Mouse (Mus musculus) hindlimb bud, embryonic 11.5 days (tissue): ENCODE measurements at regions not wholly inside any gene's neighbourhood (a gene's known extent, or its start where the extent isn't known, plus 50 kb on each side); places are given as distances from the start of the nearest gene placed in this dataset.
"Not testable (repeated sequence)": the region's sequence is repeated elsewhere in the genome, so short reads cannot be mapped to it uniquely, and the experiment has no call there.

Source experiments
- DNase-seq: peaks from one replicate; pipeline ENCODE4 v3.0.0-alpha.2; 2012; ENCODE audit warnings: low read depth, low spot score; ENCODE audit errors: extremely low spot score

DNA sequence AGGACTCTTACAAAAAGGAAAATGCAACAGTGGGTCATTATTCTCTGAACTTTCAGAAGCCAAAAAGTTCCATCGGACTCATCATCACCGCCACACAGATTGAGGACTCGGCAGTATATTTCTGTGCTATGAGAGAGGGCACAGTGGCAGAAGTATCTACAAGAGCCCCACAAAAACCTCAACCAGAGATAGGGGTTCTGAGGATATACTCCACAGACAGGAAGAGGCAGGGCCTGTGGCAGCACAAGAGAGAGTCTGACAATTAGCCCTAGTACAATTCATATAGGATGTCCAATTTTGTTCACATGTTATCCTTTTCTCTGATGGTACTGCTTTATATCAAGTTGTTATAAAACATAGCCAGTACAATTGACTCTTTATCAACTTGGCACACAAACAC is 552.1 kb upstream of the Olfr1507 start:
- DNase-seq, result not testable (repeated sequence)

DNA sequence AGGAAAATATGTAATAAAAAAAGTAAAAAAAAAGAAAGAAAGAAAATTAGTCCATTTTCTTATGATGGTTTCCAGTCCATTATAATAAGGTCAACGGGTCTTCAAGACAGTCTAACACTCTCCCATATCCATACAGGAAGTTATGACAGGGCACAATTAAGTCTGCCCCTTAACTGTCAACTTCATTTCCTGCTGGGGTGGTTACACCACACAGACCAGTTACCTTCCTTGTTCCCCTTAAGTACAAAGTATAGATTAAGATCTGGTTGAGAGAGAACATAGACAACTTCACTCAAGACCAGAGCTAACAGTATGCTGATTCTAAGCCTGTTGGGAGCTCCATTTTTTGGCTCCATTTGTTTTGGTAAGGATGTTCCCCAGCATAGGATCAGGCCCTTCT is 551.4 kb upstream of the Olfr1507 start:
- not testable (repeated sequence) for DNase-seq

DNA sequence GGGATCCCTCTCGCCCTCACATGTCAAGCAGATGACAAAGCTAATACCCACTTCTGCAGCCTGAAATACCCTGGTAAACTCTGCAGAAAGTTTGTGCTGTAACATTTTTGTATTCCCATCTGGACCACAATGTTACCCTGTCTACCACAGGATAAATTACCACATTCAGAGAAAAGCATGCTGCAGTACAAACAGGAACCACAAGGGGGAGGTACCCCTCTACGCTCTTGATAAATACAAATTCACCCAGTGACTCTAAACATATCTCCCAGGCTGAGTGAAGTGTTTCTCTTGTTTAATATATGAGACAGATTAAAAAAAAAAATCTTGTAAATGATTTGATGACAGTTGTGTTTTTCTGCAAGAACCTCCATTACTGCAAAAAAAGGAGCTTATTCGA is 549.8 kb upstream of the Olfr1507 start:
- DNase-seq, result not testable (repeated sequence)

DNA sequence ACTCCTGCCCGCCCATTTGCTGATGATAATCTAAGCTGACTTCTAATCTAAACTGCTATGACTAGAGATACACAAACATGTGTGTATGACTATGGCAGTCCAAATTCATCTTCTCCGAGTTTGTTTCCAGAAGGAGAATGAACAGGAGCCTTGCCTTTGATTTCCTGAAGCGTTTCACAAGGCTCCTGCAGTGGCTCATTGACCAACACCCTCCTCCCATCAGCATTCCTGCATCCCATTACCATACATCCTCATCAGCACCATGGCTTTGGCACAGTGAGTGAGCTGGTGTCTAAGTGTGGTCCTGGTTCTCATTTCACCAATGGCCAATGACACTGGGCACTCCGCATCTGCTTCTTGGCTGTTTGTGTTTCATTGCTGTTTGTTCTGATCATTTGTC is 548.6 kb upstream of the Olfr1507 start:
- DNase-seq, result not testable (repeated sequence)

DNA sequence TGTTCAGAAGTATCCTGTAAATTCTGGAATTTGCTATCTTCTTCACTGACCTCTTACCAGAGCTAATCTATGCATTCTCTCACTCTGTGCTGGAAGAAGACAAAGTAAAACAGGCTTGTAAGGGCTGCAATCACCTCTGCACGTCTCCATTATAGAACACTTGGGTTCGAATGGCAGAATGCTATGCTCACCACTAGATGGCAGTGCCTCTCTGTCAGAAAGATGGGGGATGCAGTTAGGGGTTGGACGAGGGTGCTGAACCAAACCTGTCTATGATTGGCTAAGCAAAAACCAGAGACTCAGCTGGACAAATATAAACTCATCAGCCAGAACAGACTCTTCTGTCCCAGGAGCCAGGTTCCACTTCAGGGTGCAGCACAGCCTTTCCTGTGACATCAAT is 546.5 kb upstream of the Olfr1507 start:
- DNase-seq, result not testable (repeated sequence)

DNA sequence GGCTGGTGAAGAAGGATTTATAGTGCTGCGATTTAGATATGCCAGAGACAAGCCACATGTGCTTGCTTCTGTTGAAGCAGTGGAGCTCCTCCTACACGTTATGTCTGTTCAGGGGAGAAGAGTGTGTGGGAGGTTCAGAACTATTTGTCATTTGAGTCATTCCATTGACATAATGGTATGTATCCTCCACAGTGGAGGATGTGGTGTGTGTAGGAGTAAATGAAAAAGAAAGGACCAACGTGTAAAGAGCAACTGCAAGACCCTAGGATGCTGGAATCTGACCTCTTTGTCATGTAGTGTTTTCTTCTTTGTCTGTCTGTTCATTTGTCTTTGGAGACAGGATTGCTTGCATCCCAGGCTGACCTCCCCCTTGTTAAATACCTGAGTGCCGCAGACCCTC is 543.9 kb upstream of the Olfr1507 start:
- not testable (repeated sequence) for DNase-seq

DNA sequence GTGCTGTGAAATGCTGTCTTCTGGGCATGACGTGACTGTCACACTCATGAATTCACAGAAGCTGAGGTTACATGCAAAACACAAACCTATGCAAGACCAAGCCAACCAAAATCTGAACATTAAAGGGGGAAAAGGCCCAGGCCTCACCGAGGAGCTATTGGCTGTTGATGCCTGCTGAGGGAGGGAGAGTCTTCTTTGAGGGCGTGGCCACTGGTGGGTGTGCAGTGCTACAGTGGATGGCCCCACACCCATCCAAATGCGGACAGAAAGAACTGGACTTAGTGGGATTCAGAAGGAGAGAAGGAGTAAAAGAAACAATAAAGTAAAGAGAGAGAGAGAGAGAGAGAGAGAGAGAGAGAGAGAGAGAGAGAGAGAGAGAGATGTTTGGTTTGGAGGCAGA is 539.4 kb upstream of the Olfr1507 start:
- not testable (repeated sequence) for DNase-seq

DNA sequence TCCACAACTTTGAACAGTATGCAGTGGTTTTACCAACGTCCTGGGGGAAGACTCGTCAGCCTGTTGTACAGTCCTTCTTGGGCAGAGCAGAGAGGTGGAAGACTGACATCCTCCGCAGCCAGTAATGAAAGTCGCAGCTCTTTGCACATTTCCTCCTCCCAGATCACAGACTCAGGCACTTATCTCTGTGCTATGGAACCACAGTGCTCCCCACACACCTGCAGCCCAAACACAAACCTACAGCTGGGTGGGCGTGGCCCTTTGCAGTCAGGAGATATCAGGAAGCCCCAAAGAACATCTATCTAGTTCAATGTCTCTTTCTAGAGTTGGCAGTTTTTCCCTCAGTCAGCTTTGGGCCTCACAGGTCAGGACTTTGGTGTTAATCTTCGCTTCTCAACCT is 537.7 kb upstream of the Olfr1507 start:
- not testable (repeated sequence) for DNase-seq

DNA sequence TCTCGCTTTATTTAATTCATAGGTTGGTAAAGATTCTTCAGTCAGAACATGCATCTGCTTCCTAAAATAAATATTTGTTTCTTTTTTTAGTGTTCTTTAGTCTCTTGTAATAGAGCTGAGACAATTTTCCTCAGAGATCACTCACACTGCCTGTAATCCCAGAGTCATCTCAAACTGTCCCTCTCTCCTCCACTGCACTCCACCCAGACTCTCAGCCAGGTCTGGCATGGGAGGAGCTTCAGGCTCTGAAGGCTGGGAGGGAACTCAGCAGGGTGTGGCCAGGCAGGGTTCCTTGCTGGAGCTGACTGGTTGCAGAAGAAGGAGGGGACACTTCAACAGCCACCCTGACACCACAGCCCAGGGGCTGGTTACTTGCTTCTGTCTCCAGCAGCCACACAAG is 536.9 kb upstream of the Olfr1507 start:
- not testable (repeated sequence) for DNase-seq

DNA sequence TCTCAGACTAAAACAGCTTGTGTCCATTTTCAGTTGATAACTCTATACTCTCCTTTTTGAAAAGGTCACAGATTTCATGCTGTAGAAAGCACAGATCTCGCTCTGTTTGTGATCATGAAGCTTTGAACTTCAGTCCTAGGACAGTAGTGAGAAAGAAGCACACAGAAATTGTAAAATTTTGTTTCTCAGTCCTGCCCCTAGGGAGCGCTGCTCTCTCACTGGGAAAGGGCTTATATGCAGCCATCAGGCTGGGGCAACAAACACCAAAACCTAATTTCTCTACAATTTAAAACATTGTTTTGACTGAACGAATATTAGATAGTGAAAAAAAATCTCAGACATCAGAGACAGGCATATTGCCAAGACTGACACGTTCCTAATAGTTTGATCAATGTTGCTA is 534.7 kb upstream of the Olfr1507 start:
- DNase-seq, result not testable (repeated sequence)

DNA sequence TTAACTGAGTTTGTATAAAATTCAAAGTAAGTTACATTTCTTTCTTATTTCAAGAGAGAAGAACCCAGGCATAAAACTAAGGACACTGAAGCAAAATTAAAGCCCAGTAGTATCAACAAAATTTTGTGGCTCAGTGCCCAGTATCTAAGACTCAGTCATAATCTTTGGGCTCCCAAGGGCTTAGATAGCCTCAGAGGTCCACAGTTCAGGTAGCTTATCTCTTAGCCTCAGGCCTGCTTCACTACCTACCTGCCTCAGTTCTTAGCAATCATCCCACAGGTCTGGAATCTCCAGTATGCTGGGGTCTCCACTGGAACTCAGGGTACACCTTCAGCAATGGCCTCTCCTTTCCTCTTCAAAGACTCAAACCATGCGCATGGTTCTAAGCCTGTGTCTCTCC is 531.4 kb upstream of the Olfr1507 start:
- not testable (repeated sequence) for DNase-seq

DNA sequence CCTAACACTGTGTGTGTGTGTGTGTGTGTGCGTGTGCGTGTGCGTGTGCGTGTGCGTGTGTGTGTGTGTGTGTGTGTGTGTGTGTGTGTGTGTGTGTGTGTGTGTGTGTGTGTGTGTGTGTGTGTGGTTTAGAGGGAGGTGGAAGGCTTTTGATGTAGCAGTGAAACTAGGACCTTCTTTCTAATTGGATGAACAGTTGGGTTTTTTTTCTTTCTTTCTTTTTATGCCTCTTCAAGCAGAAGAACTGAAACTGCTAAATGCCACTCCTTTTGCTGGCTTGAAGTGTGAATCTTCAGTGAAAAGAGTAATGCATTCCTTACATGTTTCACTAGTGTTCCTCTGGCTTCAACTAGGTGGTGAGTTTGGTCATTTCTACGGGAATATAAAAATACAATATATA is 524.6 kb upstream of the Olfr1507 start:
- DNase-seq, result not testable (repeated sequence)

DNA sequence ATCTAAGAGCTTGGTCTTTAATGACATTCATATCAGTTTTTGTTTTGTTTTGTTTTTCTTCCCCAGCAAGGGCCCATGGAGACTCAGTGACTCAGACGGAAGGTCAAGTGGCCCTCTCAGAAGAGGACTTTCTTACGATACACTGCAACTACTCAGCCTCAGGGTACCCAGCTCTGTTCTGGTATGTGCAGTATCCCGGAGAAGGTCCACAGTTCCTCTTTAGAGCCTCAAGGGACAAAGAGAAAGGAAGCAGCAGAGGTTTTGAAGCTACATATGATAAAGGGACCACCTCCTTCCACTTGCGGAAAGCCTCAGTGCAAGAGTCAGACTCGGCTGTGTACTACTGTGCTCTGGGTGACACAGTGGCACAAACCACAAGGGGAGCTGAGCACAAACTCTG is 512.2 kb upstream of the Olfr1507 start:
- DNase-seq, result not testable (repeated sequence)

DNA sequence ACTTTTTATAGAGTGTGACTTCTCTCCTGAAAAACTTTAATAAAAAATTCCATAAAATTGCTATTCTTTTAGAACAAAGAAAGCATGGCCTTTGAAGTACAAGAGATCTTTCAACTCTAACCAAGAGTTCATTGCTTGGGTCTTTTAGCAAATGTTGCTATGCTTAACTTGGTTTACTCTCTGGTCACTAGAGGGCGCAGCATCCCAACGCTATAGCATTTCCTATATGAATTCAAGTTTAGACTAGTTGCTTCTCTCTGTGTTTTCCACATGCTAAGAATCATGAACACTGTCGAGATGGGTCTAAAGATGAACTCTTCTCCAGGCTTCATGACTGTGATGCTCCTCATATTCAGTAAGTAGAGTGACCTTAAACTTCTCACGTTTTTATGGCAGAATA is 511.8 kb upstream of the Olfr1507 start:
- not testable (repeated sequence) for DNase-seq

DNA sequence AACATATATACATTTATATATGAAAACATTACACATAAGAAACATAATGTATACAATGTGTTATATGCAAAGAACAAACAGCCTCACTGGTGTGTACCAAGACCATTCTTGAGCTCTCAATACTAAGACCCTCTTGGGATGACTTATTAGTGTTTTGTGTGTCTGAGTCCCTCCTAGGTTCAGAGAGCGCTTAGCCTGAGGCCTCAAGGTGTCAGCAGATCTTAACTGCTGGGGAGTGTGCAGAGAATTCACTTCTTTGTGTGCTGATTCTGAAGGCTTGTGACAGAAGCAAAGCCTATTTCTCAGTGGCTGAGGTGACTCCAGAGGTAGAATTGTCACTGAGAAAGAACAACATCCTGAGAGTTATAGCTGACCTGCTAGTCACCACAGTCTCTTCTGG is 505.7 kb upstream of the Olfr1507 start:
- not testable (repeated sequence) for DNase-seq

DNA sequence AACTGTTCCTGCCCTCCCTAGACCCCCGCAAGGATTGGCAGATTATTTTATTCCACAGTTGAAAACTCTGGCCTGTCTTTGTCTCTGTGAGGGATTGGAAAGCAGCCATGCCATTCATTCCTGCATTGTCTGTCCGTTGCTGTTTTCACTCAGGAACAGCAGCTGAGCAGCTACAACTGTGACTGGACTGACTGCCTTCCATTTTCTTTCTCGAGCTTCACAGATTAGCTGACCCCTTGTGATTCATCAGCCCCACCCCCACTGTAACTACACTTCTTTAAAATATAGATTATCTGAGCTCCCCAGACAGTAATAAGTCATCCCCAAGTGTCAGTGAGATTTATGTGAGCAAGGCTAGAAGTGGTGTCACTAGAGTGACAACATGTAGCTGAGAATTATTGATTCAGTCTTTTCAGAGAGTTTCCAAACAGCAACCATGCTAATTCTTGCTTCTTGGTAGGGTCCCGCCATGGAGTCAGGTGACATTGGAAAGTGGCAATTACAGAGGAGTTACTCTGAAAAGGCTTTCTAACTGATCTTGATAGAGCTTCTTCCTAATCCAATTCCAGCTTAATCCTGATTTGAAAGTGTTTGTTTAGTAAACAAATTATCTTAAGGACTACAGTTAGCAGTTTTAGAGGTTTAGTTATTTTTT is 496.7 kb upstream of the Olfr1507 start:
- DNase-seq, result not testable (repeated sequence)

DNA sequence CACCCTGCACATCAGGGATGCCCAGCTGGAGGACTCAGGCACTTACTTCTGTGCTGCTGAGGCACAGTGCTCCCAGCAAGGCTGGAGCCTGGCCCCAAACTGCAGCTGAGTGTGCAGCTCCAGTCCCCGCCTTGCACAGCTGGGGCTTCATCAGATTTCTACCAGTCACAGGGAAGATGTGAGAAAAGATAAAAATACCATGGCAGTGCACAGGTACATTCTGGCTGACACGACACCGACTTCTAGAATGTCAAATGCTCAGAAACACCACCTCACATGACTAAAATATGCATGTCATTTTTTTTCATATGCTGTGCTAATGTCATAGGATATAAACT is 495.7 kb upstream of the Olfr1507 start:
- not testable (repeated sequence) for DNase-seq

DNA sequence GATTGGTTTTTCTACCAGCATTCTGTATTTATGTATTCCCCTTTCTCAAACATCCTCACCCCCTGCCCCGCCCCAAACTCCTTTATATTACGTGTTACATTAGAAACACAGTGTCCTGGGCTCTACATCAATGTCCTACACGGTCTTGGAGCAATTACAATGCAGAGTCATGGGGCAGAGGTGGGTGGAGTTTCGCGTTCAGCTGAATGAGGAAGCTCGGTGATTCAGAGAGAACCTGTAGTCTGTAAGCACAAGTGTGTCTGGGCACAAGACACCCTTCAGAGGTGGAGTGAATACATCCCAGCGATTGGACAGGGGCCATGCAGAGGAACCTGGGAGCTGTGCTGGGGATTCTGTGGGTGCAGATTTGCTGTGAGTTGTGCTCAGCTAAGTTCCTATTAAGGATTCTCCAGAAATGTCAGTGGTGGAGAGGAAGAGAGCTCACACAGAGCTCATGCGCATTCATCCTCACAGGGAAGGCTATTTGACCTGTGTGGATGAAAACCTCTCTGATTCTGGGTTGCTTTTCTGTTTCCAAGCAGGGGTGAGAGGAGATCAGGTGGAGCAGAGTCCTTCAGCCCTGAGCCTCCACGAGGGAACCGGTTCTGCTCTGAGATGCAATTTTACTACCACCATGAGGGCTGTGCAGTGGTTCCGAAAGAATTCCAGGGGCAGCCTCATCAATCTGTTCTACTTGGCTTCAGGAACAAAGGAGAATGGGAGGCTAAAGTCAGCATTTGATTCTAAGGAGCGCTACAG is 495.2 kb upstream of the Olfr1507 start:
- DNase-seq, result not testable (repeated sequence)

DNA sequence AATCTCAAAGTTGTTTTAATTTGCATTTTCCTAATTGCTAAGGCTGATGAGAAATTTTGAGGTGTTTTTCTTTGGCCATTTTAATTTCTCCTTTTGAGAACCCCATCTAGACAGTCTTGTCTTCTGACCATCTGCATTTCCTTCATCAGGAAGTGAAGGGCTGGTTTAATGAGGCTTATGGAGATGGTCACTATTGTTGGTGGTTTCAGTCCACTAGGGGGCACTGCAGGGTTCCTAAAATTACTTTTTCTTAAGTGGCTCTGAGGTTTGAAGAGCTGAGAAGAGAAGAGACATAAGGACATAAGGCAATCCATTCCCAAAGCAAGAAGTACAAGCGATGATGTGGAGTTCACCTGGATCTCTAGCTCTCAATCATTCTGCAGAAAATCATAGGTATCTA is 494.4 kb upstream of the Olfr1507 start:
- DNase-seq, result not testable (repeated sequence)

DNA sequence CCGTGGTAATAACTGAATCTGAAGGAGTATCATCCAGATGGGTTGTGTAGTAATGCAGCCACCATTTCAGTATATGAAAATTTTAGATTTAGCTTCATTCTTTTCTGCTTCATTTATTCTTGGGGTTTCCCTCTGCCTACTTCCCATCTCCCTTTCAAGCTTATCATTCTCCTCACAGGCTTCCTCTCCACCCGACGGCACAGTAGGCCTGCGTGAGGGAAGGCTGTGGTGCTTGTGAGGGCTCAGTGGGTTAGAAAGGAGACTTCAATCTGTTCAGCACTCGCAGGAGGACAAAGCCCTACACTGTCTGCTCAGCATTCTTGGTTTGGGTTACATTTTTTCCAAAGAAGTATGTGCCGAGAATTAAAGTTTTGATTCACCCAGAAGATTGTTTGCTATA is 493.0 kb upstream of the Olfr1507 start:
- DNase-seq, result not testable (repeated sequence)

DNA sequence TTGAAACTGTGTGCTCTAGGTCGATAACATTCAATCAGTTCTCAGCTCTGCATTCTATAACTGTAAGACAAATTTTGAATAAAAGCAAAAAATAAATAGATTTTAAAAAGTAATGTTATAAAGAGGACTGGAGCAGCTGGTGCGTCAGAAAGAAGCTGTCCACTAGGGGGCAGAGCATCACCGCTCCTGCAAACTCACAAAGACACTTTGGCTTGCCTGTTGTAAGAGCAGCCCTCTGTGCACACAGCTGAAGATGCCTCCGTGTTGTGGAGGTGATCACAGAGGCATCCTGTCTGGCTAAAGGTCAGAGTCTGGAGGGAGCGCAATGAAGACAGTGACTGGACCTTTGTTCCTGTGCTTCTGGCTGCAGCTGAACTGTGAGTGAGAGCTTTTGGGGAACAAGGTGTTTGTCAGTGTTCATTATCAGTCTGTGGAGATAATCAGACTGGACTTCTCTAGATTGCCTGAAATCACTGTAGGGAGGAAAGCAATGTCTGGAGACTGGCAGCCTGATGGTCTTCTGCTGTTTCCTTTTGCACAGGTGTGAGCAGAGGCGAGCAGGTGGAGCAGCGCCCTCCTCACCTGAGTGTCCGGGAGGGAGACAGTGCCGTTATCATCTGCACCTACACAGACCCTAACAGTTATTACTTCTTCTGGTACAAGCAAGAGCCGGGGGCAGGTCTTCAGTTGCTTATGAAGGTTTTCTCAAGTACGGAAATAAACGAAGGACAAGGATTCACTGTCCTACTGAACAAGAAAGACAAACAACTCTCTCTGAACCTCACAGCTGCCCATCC is 476.9 kb upstream of the Olfr1507 start:
- not testable (repeated sequence) for DNase-seq

DNA sequence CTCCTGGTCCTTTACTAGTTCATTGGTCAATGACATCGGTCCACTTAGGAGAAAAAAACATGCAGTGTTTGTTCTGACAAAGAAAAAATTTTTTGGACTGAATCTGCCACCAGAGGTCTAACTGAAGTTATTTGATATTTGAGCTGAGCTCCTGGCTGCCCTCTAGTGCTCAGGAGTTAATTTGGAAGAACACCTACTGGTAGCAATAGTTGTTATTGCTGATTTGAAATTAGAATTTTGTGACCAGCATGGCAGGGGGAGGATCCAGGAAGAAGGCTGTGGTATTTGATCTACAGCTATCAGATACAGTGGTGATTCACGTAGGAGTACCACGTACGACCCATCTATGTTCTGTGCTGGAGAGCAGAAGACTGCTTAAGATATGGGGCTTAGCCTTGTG is 466.6 kb upstream of the Olfr1507 start:
- DNase-seq, result not testable (repeated sequence)
